Mouse (Mus musculus) B cell, adult 2 months (primary cell): ENCODE results near the gene Teddm2.

Experiments used
- DNase-seq, 2 experiments: peaks; one replicate each; pipeline ENCODE4 v3.0.0; 2022

Gene Teddm2

DNA sequence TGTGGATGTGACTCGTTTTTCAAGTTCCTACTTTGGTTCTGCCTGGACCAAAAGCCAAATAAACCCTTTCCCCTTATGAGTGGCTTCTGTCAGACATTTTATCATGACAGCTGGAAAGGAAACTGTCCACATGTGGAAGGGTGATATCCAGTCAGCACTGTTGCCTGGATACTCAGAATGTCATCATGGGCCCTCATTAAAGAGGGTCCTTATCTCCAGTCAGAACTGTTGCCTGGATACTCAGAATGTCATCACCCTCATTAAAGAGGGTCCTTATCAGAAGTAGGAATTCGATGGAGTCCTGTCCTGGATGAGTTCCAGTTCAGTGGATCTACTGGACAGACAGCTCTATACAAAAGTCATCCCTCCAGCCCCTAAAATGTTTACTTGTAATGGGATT is 85.8 kb downstream of the Teddm2 start:
- no peak for DNase-seq

GRCm38 (mm10) chr1:153807390-153807993 is 92.5 kb downstream of the Teddm2 start:
- peak; percentile 66 to 71 for DNase-seq

GRCm38 (mm10) chr1:153803530-153803929 is 96.5 kb downstream of the Teddm2 start:
- DNase-seq, result peak; percentile 54 to 64

- no peak for DNase-seq
Observed at GRCm38 (mm10) chr1:153802691-153803090, 97.3 kb downstream of the Teddm2 start.
